Mouse (Mus musculus) spleen, adult 12 weeks (tissue): ENCODE measurements around the gene Cdkal1.

Experiments used
- DNase-seq: peaks from one replicate; pipeline ENCODE4 v3.0.0; 2022; ENCODE audit warnings: low spot score

Gene Cdkal1

DNA sequence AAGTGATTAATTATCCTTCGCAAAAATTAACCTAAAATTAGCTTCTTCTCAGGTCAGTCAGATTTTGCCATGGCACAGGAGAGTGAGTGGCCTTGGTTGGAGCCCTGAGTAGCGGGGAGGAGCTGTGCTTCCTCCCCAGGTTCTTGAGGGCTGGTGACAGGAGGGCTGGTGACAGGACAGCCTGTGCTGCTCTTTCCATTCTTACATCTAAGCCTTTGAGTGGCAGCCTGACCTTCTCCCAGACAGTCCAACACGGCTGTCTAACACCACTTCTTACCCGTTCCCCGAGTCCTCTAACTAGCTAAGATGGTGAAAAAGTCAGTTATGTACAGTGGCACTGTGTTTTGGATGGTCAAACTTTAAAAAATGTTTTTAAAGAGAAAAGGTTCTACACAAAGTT is 452.3 kb downstream of the Cdkal1 start:
- DNase-seq = no peak

DNA sequence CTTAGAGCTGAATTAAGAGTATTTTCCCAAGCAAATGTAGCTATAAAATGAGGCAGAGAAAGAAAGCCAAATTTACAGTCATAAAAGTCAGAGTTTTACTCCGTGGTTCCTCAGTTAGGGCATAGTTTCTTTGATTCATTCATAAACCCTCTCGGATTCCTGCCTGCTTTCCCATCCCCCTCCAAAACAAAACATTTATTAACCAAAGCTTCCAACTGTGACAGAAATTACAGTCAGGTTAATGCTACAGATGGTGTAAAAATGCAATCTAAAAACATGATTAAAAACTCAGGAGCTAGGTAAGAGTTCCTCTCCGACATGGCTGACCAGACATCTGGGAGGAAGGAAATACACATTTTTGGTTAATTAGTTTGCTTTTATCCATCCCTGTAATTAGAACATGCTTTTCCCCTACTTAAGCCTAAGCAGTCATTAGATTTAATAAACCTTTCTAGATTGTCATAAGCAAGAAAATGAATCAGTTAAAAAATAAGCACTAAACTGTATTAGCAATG is 452.9 kb downstream of the Cdkal1 start:
- no peak for DNase-seq

- DNase-seq = no peak
Observed at GRCm38 (mm10) chr13:29399908-29400307, 455.6 kb downstream of the Cdkal1 start.

- DNase-seq = no peak
Observed at GRCm38 (mm10) chr13:29398456-29398855, 457.0 kb downstream of the Cdkal1 start.

- DNase-seq = no peak
Observed at GRCm38 (mm10) chr13:29395694-29396093, 459.8 kb downstream of the Cdkal1 start.

GRCm38 (mm10) chr13:29390025-29390424 is 465.4 kb downstream of the Cdkal1 start:
- no peak for DNase-seq

- DNase-seq = no peak
Observed at GRCm38 (mm10) chr13:29388918-29389317, 466.6 kb downstream of the Cdkal1 start.

- no peak for DNase-seq
Observed at GRCm38 (mm10) chr13:29377572-29377971, 477.9 kb downstream of the Cdkal1 start.

DNA sequence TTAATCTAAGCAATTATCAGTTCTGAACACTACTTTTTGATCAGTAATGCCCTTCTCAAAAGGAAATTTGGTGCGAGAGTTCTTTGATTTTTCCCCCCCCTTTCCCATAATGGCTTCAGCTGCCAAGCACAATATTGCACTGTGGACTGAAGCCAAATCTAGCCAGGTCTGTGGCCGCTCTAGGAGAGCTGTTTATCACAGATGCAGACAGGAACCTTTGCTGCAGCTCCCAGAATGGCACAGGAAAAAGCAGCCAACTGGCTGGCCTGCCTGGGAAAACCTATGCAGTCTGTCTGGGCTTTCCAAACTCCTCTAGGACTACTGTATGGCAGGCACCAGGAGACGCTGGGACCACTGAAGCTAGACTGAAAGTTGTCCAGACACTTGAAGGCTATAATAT is 483.6 kb downstream of the Cdkal1 start:
- no peak for DNase-seq

- DNase-seq = no peak
Observed at GRCm38 (mm10) chr13:29371466-29371771, 484.1 kb downstream of the Cdkal1 start.

DNA sequence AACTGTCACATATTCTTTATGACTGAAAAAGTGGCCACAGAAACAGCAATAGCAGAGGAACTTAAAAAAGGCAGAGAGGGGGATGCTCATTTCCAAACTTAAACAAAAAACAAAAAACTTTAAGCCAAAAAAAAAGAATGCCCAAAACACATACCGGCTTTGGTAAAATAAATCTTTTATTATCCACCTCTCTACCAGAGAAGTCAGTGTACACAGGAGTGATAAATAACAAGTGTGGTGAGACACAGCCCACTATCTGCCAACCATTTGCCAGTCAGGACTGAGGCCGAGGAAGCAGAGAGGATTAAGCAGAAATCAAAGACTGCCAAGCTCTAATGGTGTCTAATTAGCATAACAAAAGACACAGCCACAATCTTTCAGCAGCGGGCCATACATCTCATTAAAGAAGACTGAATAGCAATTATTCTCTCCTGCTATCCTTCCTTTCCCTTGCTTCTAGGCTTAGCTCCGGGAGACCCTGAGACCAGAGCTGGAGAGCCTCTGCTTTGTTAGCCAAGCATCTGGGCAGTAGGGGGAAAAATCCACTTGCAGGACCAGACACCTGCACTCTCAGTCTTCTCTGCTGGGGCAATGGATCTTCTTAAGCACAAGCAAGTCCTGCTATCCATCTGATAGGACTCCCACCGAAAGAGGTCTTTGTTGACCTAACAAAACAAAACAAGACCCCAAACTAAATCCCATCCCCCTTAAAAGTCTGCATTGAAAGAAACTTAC is 484.6 kb downstream of the Cdkal1 start:
- DNase-seq = no peak

DNA sequence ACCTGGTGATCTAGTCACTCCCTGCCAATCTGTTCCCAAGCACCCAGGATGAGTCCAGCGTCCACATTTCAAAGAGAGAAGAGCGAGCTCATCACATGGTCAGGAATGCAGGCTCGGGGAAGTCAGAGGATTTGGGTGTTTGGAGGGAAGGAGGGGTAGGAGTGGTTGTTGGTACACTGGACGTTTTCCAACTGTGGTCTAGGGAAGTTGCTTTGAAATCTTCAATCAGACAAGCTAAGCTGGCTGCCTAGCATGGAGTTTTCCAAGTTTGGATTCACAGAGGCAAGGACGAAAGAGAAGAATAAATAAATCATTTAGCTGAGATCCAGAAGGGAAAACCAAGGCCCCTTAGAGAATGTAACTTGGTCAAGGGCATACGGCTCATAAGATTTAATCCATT is 486.7 kb downstream of the Cdkal1 start:
- DNase-seq = no peak

GRCm38 (mm10) chr13:29364901-29365625 is 490.4 kb downstream of the Cdkal1 start:
- no peak for DNase-seq

- DNase-seq = no peak
Observed at GRCm38 (mm10) chr13:29364009-29364408, 491.5 kb downstream of the Cdkal1 start.

DNA sequence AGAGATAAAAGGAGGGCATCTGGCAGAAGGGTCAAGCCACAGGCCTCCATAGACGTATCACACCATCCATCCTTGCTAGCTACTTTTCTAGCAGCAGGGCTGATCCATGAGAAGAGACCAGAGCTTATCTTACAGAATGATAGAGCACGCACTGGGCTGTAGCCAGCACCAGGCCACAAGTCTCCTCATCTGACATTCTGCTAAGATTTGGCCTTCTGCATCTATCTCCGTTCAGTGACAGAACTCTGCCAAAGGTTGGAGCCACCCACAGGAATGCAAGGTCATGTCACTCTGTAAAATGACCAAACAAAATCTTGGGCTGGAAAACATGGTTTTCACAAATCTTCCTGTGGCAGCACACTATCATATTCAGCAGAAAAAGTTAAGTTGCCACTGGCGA is 493.6 kb downstream of the Cdkal1 start:
- no peak for DNase-seq

DNA sequence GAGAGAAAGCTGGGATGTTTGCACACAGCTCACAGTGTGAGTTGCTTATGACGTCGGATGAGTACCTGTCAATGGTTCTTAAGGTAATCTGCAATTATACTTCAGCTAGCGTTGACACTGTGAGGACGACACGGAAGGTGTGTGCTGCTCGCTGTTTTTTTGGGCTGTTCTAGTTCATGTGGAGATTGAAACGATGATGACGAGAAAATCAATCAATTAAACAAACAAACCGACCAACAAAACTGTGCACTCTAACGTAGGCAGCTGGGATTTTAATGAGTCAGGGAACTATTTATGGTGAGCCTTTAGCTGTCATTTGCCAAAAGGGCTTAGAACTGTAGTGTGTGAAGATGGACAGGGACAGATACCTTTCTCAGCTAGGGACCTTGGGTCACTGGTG is 494.6 kb downstream of the Cdkal1 start:
- DNase-seq = no peak

GRCm38 (mm10) chr13:29359341-29359740 is 496.1 kb downstream of the Cdkal1 start:
- no peak for DNase-seq

GRCm38 (mm10) chr13:29357483-29357882 is 498.0 kb downstream of the Cdkal1 start:
- DNase-seq = no peak

DNA sequence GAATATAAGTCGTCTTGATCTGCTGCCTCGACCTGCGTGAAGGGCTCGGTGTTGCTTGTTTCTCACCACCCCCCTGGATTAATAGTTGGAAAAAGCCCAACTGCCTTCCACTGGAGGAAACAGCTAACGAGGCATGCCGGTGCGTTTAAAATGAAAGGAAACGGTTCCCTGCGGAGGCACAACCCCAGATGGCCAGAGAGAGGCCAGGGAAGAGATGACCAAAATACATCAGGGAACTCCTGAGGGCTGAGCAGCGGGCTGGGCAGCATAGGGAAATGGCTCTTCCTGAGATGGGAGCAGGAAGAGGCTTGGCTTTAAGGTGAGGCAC is 499.4 kb downstream of the Cdkal1 start:
- DNase-seq = no peak

DNA sequence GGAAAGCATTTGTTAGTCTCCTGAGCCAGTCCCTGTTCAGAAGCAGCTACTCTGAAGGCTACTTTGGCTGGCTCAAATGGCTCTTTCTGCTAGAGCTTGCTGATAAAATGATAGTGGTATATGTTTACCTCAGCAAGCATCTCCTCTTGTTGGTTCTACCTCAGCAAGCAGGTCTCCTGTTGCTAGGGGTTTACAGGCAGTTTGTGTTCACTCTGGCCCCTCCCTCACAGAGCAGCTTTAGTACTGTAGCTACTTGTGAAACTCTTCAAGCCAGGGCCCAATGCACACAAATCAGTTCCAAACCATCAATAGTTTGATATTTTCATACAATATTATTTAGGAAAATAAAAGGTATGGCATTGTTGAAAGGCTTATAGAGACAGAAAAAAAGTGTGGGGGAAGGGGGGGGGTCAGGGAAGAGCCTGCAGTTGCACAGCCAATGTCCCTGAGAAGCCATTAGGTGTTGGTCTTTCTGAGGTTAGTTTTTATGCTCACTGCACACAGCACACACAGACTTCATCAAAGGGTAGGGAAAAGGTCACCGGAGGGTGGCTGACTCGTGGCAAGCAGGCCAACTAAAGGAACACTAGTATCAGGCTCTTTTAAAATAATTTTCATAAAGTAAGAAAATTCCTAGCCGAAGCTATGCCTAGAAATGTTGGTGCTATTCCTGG is 499.9 kb downstream of the Cdkal1 start:
- no peak for DNase-seq

GRCm38 (mm10) chr13:29354943-29355342 is 500.5 kb downstream of the Cdkal1 start:
- DNase-seq = no peak

DNA sequence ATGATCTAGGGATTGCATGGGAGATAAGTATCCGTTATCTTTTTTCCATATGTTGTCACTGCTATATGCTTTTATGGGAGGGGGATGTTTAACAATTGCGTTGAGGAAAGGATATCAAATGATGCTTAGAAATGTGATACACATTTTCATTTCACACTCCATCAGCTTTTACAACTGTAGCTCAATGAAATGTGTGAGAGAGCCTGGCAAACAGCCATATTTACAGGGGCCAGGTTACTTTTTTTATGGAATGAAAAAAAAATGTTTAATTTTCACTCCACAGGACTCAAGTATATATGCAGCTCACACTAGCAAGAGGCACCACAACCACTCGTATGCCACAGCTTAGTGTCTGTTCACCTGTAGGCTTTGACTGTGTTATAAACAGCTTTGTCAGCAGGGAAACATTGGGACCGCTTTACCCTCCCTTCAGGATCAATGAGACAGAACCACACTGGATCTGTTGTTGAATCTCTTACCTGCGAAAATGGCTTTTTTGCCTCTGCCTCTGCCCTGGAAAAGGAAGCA is 501.5 kb downstream of the Cdkal1 start:
- no peak for DNase-seq
